Mouse (Mus musculus): ENCODE data around the gene Ccnb1. TPM values are rescaled to one million over a fixed set of nuclear protein-coding genes. Genes with fewer than 3 reads are reported as not detected.
A peak's percentile ranks its signal among the peaks of the same experiment; 100 is the strongest.
"Not testable (repeated sequence)": the region's sequence is repeated elsewhere in the genome, so short reads cannot be mapped to it uniquely, and the experiment has no call there.

The Ccnb1 gene
- polyA plus RNA-seq, 1 experiment = 1.6 TPM

DNA sequence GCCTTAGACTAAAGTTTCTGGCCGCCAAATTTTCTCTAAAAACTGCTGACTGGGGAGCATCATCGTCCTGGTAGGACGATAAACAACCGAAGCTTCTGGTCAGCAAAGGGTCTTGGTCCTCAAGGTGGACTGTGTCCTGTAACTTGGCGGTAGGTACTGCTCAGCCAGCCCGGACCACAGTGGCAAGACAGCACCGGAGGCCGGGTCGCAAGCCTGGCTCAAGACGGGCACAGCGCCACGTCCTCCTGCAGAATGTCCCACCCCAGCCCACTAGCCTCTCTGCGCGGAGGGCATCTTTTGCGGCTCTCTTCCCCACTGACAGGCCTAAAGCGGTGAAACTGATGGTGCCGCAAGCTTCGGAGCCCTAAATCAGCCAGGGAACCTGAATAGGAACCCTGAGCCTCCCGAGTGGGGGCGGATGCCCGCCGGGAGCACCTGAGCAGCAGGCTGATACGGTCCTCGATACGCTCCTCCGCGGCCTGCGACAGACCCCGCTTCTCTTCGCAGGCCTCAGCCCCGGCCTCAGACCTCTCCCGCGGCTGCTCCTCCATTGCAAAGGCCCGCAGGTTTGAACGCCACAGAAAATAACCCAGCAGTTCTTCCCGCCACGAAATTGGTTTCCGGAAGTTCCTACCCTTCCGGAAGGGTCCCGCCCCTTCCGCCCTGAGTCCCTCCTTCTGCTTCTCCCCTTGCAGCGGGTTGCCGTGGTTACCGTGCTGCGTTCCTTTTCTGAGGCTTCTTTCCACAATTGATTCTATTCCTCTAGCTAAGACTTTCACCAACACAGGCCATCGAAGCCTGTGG is 10.9 kb downstream of the Ccnb1 start, which contains the start of gene Cenph:
Gene Cenph, minus strand, starts transcription at position 648 of the 804 bp plus-strand sequence.
- peak; percentile 57 to 84 for DNase-seq (ENCODE audit: extremely low spot score in 1 of 2, low spot score in 1 of 2)

DNA sequence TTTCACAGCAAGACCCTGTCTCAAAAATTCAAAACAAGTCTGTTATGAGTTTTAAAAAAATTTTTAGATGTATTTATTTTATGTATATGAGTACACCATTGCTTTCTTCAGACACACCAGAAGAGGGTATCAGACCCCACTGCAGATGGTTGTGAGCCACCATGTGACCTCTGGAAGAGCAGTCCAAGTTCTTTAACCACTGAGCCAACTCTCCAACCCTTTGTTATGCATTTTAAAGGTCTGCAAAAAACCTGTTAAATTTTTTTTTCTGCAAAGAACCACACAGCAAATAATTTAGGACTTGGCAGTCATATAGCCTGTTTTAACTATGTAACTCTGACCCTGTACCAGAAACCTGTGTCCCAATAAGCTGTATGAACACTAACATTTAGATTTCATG is 11.7 kb downstream of the Ccnb1 start:
- no peak for DNase-seq (ENCODE audit: extremely low spot score in 1 of 2, low spot score in 1 of 2)

- DNase-seq (ENCODE audit: extremely low spot score in 1 of 2, low spot score in 1 of 2) = no peak
These were observed 31.0 kb downstream of the Ccnb1 start for GRCm38 (mm10) chr13:100755329-100755728.

DNA sequence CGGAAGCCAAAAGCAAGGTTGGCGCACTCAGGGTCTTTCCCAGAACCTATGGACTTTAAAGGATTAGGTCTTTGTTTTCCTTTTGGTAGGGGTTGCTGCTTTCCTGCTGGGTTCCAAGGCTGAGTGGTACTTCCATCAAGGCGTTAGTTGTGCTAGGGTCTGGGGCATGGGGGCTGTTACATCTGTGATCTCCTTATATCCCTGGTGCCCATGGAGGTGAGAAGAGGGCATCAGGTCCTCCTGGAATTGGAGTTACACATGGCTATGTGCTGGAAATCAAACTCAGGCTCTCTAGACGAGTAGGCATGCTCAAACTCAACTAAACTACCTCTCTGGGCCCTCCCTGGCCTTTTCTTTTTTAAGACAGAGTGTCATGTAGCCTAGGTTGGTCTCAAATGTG is 32.2 kb downstream of the Ccnb1 start:
- no peak for DNase-seq (ENCODE audit: extremely low spot score in 1 of 2, low spot score in 1 of 2)

DNA sequence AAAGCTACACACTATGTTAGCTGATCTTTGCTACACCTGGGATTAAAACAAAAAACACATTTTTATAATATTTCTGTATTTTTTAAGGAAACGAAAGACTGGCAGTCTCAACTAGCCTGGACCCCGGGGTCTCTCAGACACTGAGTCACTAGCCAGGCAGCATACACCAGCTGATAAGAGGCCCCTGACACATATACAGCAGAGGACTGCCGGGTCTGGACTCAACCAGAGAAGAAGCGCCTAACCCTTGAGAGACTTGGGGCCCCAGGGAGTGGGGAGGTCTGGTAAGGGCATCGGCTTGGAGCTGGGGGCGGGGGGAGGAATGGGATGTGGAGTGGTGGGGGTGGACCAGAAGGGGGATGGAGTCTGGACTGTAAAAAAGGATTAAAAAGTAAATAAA is 33.4 kb downstream of the Ccnb1 start:
- DNase-seq (ENCODE audit: extremely low spot score in 1 of 2, low spot score in 1 of 2) = no peak

DNA sequence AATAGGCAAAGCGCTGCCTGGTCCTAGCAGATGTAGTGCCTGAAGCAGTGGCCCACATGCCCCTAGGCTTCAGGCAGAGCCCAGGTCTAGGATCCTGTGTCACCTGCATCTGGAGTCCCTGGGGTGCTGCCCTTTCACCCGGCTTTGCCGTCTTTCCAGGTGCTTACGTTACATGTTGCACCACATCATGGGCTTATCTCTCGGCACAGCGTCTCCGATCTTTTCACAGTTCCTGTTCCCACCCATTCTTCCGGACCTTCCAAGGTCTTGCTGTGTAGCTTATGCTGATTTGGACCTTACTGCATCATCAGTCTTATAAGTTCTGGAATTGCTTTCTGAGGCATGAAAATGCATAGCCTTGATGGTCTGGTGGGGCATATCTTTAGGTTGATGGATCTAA is 33.8 kb downstream of the Ccnb1 start:
- DNase-seq (ENCODE audit: extremely low spot score in 1 of 2, low spot score in 1 of 2) = no peak

DNA sequence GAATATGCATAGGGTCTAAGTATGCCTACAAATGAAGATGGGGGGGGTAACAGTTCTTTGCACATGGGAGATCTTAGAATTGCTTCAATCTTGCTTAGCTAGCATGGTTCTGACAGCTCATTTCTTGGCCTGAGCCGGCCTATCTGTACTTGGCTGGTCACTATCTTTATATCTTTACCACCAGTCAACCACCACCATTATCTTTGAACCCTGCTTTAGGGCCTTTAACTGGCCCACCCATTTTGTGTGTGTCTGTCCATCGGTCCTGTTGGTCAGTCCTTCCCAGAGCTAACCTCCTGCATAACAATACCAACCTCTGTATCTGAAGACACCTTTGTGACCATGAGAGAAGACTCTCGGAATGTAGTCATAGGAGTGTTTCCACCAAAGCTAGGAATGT is 35.0 kb downstream of the Ccnb1 start:
- DNase-seq (ENCODE audit: extremely low spot score in 1 of 2, low spot score in 1 of 2) = no peak

GRCm38 (mm10) chr13:100750799-100751198 is 35.6 kb downstream of the Ccnb1 start:
- no peak for DNase-seq (ENCODE audit: extremely low spot score in 1 of 2, low spot score in 1 of 2)

- no peak for DNase-seq (ENCODE audit: extremely low spot score in 1 of 2, low spot score in 1 of 2)
These were observed 37.7 kb downstream of the Ccnb1 start for GRCm38 (mm10) chr13:100748638-100749037.

DNA sequence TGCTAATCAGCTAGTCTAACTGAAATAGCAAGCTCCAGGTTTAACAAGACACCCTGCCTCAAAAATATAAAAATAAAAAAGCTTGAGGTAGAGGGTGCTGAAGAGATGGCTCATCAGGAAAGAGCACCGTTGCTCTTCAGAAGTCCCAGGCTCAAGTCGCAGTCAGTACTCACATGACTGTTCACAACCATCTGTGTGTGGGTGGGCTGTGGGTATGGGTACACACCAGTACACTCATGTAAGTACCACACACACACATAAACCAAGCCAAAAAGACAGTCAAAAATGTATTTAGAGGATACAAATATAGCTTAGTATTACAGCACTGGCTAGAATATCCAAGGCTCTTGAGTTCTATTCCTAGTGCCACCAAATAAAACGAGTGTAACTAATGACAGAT is 40.3 kb downstream of the Ccnb1 start:
- DNase-seq (ENCODE audit: extremely low spot score in 1 of 2, low spot score in 1 of 2) = peak; percentile 64 to 72

DNA sequence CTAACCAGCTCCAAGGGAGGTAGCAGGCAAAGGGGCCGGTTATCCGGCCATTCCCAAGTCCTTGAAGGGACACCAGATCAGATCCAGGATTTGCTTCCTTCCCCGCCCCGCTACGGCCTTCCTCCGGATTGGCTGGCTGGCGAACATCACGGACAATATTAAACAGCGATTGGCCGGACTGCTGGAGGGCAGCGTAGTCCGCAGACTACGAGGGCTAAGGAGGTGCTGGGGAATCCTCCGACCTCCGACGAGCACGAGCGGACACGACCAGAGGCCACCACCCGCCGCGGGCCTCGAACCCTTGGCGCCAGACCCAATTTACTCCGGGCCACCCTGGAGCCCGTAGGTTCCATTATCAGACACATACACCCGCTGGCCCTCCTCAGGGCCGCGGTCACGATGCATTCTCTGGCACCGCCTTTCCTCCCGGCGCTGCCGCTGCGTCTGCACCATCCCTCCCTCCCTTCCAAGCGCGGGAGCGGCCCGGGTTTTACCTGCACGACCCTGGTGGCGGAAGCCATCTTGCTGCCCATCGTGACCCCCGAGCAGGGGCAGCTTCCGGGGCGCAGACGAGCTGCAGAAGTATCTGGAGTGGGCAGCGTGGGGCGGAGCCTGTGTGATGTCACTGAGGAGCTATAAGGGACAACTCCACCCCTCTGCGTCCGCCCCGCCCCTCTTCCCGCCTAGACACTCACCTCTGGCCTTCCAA is 42.2 kb downstream of the Ccnb1 start, which contains the start of gene Mrps36:
Gene Mrps36, minus strand, starts transcription at position 624 of the 709 bp plus-strand sequence.
- peak; percentile 91 to 93 for DNase-seq (ENCODE audit: extremely low spot score in 1 of 2, low spot score in 1 of 2)

- DNase-seq (ENCODE audit: extremely low spot score in 1 of 2, low spot score in 1 of 2) = no peak
These were observed 42.9 kb downstream of the Ccnb1 start for GRCm38 (mm10) chr13:100743346-100744035.

DNA sequence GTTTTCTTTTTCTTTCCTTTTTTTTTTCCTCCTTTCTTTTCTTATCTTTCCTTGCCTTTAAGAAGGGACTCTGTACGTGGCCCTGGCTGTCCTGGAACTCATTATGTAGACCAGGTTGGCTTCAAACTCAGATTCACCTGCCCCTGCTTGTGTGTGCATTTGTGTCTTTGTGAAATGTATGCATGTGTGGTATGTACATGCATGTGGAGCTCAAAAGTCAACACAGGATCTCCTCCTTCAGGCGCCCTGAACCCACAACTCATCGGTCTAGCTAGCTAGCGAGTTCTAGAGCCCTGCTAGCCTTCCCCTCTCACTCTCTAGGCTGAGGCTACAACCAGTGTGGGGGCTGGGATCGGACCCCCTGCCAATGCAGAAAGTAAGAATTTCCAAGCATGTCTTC is 43.5 kb downstream of the Ccnb1 start:
- no peak for DNase-seq (ENCODE audit: extremely low spot score in 1 of 2, low spot score in 1 of 2)

- DNase-seq (ENCODE audit: extremely low spot score in 1 of 2, low spot score in 1 of 2) = no peak
These were observed 53.6 kb downstream of the Ccnb1 start for GRCm38 (mm10) chr13:100732756-100733155.

DNA sequence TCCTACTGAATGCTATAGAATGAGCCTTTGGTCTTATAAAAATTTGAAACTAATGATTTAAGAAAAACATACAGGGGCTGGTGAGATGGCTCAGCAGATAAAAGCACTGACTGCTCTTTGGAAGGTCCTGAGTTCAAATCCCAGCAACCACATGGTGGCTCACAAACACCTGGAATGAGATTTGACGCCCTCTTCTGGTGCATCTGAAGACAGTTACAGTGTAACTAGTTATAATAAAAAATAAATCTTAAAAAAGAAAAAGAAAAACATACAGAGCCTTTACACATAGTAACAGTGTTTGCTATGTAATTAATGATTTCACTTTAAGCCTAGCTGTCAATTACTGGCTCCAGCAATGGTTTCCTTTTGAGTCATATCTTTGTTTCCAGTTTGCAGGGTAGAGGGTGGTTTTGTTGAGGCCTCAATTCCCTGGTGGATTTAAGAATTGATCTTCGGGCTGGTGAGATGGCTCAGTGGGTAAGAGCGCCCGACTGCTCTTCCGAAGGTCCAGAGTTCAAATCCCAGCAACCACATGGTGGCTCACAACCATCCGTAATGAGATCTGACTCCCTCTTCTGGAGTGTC is 54.8 kb downstream of the Ccnb1 start:
- DNase-seq (ENCODE audit: extremely low spot score in 1 of 2, low spot score in 1 of 2) = not testable (repeated sequence)

DNA sequence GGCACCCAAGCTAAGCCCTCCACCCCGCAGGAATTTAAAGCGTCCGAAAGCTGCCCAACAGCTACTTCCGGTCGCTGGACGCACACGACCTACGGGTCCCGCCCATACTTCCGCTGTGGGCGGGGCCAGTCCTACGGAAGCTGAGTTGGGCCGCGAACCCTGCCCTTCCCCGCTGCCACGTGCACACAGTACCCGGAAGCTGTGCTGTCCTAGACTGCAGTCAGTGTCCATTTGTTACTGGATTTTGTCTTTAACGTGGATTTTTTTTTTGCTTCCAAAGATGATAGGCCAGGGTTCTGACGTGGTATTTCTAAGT is 55.6 kb downstream of the Ccnb1 start, which contains the start of gene Cdk7:
Gene Cdk7, minus strand, starts transcription at position 79 of the 316 bp plus-strand sequence.
- peak; percentile 87 to 94 for DNase-seq (ENCODE audit: extremely low spot score in 1 of 2, low spot score in 1 of 2)

- DNase-seq (ENCODE audit: extremely low spot score in 1 of 2, low spot score in 1 of 2) = no peak
These were observed 56.1 kb downstream of the Ccnb1 start for GRCm38 (mm10) chr13:100730153-100730860.

All from frontal cortex, adult 2 months (tissue).